Mouse (Mus musculus): Measurements from ENCODE around the gene Leng1. TPM values are rescaled to one million over a fixed set of nuclear protein-coding genes. Genes with fewer than 3 reads are reported as not detected.
"Not testable (repeated sequence)": the region's sequence is repeated elsewhere in the genome, so short reads cannot be mapped to it uniquely, and the experiment has no call there.

The Leng1 gene
- 1 to 10 TPM; 5.6 to 6.9 TPM for total RNA-seq (2021)
- long read RNA-seq, experiment 1, transcript Leng1-201 (4 exons, 2,222 nt) = major isoform, 14 of 16 reads
- long read RNA-seq, experiment 1, partial matches to known transcripts = 0 of 16 reads
- long read RNA-seq, experiment 1, other reads (novel, unspliced or antisense) = 2 of 16 reads
- long read RNA-seq, experiment 2, transcript Leng1-201 (4 exons, 2,222 nt) = major isoform, 12 of 16 reads
- long read RNA-seq, experiment 2, partial matches to known transcripts = 1 of 16 reads
- long read RNA-seq, experiment 2, other reads (novel, unspliced or antisense) = 3 of 16 reads

DNA sequence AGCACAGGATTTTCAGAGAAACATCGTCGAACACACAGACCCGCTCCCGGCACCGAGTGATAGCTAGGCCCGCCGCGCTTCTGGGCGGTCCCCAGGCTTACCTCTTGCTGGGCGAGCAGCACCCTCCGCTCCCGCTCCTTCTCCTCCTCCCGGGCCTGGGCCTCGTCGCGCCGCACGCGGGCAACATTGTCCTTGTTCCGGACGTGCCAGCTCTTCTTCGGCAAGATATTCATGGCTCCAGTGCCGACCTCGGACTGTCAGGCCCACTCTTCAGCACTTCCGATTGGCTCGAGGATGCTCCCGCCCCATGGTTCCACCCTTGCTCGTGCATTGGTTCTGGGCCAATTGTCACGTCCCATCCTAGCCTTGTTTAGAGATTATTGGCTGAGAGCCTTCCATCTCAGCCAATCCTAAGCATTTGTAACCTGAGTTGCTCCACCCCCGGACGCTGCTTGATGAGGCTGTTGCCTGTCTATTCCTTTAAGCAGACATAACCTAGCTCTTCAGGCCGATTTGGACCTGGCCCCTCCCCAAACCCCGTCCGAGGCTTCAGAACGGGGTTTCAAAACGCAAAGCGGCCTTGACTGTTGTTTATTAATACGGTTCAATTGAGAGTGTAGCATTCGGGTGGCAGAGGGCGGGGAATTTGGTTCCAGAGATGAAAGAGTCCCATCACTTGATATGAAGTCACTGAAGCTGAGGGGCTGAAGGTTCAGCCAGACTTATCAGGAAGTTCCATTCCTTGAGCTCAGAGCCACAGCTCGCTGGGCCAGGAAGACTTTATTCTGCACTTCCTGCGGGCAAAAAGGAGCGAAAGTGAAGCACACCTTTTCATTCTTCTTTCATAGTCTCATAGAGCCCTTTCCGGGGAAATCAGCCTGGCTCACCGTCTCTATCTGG, at the start of gene Leng1:
Leng1 (minus strand) TSS at position 626 of the 900 bp plus-strand sequence.
- peak; percentile 92 for DNase-seq

DNA sequence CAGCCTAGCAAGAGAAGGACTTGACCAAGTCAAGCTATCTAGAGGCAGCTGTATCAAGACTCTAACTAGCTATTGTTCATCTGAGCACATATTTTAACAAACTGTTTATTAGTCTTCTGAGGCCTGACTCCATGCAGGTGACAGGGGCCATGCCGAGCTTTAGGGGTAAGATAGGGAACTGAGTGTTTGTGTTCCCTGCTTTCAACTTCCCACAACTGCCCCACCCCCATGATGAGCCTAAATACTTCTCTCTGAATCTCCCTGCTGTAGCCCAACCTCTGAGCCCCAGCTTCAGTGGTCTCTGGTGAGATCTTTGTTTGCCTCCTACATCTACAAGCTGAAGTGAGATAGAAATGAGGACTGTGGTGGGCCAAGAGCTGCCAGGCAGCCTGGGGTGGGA, 49.6 kb upstream of the Leng1 start:
- DNase-seq = no peak

DNA sequence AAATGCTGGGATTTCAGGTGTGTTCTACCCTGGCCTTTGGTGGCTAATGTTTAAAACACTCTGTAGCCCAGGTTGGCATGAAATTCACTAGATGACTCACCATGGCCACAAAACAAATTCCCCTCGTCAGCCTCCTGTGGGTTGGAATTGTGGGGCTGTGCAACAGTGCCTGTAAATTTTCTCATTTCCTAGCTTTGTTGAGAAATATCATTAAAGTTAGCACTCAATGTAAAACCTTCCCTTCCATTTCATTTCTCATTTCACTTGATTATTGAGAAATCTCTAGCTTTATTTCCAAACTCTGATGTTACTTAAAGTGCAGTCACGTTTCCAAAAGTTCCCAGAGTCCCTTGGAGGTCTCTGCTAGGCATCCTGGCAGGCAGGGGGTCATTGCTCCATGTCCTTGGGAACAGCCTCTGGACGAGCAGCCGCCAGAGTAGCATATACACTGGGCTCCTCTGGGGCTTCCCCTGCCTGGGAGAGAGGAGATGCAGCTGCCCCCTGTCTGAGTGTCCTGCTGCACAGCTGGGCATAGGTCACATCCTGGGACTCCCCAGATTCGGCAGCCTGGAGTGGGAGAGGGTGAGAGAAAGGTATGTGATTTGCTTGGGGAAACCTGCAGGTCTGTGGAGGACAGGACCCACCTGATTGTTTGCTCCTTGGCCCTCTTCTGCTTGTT, 46.8 kb upstream of the Leng1 start:
- DNase-seq = no peak

DNA sequence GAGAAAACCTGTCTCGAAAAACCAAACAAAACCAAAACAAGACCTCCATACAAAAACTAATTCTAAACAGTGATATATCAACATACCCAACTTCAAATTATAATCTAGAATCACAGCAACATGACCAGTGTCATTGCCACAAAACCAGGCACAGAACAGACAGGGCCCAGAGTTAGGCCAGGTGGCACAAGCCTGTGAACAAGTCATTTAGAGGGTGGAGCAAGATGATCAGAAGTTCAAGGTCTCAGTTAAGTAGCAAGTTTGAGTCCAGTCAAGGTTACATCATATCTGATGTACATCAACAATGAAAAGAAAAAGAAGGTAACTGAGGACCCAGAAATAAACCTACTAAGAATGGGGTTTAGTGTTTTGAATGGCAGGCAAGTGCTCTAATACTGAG, 43.4 kb upstream of the Leng1 start:
- DNase-seq = no peak

DNA sequence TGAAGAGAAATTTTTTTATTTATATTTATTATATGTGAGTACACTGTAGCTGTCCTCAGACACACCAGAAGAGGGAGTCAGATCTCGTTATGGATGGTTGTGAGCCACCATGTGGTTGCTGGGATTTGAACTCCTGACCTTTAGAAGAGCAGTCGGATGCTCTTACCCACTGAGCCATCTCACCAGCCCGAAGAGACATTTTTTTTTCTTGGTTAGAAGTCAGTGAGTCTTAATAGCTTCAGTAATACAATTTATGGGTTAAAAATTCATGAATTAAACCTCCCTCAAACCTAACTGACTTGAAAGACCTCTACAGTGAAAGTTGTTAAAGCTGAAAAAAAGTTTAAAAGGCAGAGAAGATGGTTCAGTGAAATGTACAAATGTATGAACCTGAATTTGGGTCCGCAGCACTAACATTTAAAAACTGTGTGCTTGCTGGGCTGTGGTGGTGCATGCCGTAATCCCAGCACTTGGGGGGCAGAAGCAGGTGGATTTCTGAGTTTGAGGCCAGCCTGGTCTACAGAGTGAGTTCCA, 42.9 kb upstream of the Leng1 start:
- not testable (repeated sequence) for DNase-seq

DNA sequence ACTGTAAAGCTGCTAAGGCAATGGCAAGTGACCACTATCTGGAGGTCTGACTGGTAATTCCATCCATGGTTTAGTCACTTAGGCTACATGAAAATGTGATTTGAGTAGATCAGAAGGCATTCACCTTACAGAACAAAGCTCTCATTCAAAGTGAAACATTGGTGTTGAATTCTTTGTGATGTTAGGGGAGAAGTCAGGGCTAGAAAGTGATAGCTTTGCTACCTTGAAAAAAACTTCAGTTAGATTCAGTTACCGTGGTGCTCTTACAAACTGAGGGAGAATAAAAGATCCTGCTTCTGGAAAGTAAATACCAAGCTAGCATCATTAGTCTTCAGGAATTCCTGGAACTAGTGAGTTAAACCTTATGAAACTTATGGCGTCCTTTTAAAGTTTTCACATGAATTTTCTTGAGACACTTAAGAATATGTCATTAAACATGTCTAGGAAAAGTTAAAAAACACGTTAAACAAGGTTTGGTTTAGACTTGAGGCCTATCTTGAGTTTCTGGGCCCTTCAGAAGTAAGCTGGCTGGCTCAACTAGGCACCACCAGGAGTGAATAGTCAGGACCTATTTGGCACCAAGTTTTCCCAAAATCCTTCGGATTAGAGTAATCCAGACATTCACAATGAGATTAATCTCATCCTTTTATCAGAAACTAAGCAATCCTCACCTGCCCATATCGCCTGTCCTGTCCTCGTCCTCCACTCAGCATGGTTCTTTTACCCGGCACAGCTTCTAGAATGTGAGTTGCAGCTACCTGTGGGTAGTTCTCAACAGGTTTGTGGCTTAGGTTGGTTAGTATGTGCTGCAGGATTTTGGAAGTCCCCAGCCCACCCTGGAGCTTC, 42.2 kb upstream of the Leng1 start:
- no peak for DNase-seq

DNA sequence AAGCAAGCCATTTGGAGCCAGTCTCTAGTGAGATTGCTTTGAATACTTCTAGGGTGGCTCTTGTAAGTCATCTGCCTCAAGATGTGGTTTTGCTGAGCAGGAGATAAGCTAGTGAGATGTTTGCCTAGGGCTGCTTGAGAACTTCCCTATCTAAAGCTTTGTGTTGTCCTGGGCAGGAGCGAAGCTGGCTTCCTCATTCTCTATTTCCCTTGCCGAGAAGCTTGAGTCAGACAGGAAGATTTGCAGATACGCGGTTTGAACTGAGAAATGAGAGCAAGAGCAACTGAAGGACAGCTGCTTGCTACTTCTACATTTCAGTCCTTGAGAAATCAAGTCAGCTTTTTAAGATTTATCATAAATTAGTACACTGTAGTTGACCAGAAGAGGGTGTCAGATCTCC, 41.4 kb upstream of the Leng1 start:
- DNase-seq = no peak

DNA sequence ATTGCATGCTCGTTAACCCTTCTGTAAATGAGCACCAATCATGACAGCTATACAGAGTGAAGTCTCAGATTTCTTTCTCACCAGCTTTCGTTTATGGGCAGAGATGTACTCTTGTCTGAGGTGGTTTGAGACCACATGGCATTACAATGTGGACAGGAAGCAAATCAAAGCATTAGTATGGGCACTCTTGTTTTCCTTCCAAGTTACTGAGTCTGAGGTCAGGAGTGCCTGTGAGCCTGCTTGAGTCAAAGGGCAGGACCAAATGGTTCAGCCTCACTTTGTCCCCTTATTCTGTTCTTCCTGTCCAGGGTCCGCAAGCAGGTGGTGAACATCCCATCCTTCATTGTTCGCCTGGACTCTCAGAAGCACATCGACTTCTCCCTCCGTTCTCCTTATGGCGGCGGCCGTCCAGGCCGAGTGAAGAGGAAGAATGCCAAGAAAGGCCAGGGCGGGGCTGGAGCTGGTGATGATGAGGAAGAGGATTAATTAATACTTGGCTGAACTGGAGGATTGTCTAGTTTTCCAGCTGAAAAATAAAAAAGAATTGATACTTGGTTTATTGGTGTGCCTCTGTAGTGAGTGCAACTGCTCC, 40.8 kb upstream of the Leng1 start:
- no peak for DNase-seq

DNA sequence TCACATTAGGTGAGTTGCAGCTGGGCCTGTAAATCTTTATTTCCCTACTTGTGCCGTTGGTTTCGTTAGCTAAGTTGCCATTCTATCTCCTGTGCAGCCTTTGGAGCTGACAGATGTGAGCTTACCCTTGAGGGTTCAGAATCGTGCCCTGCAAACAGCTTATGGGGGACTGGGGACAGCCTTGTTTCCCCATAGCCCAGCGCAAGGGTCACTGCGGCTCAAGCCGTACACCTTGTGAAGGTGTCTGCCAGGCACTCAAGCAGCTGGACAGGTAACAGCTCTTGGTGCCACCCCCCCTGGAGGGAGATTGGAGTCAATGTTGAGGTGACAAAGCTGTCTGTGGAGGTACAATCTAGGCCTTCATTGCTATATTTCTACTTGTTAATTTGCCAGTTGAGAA, 40.3 kb upstream of the Leng1 start:
- DNase-seq = no peak

DNA sequence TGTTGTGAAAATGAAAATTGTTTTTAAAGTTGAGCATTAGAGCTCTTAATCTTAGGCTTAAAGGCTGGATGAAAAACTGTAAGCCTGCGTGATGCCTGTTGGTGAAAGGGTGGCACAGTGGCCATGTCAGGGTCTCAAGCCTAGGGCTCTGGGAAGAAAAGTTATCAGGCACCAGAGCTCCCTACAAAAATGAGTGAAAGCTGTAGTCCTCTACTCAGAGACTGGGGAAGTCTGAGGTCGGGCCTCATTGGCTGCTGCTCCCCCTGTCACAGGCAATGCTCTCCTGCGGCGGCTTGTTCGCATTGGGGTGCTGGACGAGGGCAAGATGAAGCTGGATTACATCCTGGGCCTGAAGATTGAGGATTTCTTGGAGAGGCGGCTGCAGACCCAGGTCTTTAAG, 39.8 kb upstream of the Leng1 start:
- not testable (repeated sequence) for DNase-seq

DNA sequence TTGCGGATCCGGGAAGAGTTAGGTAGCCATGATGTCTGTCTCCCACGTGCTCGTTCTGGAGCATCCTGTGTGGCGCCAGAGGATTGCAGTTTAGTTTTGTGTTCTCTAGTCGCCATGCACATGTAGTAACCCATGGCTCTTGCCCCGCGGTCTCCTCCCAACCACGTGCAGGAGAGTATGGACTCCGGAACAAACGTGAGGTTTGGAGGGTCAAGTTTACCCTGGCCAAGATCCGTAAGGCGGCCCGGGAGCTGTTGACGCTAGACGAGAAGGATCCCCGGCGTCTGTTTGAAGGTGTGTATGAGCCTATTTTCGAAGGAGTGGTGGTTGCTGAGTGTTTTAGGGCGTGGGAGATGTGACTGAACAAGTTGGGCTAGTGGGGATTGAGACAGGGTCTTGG, 38.8 kb upstream of the Leng1 start:
- no peak for DNase-seq

DNA sequence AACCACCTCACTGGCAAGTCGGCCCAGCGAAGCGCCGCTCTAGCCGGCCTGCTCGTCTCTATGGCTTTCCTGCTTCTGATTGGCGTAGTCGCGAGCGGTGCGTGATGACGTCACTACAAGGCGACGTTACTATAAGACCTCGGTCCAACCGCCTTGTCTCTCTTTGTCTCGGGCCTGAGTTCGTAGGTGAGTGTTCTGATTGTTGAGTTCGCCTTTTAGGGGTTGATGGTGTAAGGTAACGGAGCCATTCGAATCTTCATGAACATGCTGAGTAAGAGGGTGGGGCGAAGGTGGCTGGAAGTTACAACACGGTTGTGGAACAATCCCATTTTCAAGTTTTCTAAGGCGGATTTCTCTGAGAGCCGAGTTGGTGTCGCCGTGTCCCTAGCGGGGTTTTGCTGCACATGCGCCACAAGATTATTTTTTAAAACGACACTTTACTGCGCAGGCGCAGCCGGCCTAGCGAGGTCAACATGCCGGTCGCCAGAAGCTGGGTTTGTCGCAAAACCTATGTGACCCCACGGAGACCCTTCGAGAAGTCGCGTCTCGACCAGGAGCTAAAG, 38.3 kb upstream of the Leng1 start, which contains the start of gene Rps9:
Rps9 (plus strand) TSS at position 115 of the 563 bp plus-strand sequence.
- peak; percentile 93 for DNase-seq

DNA sequence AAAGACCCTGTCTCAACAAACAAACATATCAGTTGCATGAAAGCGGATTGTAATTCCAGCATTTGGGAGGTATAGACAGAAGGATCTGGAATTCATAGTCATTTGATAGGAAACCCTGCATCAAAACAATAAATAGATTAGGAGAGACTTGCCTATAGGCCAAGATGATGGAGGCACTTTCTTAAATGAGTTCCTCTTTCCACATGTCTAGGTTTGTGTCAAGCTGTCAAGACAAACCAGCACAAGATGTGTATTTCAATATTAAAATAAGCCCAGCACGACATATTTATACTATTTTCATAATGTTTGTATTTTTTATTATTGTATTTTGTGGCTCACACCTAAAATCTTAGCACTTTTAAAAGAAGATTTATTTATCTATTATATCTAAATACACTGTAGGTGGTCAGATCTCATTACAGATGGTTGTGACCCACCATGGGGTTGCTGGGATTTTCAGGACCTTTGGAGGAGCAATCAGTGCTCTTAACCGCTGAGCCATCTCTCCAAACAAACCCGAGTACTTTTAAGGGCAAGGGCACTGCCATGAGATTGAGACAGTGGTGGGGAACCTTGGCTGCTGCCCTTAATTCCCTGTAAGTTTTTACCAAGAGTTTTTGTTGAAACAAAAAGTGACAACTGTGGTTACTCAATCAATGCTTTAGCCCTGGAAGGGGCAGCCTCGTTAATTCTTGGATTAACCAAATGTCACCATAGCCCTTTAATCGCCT, 37.7 kb upstream of the Leng1 start:
- no peak for DNase-seq

DNA sequence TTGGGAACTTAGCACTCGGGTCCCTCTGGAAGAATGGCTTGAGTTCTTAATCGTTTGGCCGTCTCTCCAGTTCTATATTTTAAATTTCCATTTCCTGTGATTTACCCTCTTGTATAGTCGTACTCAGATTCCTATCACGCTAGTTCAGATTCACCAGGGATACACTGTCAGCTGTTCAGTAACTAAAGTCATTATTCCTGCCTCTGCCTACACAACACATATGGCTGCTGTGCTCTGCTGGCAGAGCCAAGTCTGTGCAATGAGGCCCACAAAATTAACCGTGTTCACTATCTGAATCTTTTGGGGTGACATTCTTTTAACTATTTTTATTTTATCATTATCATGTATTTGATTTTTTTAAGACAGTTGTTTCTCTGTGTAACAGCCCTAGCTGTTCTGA, 32.8 kb upstream of the Leng1 start:
- DNase-seq = no peak

DNA sequence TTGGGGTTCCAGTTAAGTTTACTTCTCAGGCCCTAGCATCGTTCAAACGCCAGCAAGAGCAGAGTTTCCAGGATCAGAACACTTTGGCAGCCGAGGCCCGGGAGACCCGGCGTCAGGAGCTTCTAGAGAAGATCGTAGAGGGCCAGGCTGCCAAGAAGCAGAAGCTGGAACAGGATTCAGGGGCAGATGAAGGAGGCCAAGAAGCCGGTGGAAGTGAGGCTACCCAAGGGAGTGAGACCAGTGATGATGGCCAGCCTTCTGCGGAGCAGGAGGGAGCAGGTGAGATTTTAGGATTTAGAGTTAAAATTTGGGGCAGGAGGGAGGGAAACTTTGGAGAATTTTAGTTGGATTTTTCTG, 29.3 kb upstream of the Leng1 start:
- peak; percentile 23 for DNase-seq

DNA sequence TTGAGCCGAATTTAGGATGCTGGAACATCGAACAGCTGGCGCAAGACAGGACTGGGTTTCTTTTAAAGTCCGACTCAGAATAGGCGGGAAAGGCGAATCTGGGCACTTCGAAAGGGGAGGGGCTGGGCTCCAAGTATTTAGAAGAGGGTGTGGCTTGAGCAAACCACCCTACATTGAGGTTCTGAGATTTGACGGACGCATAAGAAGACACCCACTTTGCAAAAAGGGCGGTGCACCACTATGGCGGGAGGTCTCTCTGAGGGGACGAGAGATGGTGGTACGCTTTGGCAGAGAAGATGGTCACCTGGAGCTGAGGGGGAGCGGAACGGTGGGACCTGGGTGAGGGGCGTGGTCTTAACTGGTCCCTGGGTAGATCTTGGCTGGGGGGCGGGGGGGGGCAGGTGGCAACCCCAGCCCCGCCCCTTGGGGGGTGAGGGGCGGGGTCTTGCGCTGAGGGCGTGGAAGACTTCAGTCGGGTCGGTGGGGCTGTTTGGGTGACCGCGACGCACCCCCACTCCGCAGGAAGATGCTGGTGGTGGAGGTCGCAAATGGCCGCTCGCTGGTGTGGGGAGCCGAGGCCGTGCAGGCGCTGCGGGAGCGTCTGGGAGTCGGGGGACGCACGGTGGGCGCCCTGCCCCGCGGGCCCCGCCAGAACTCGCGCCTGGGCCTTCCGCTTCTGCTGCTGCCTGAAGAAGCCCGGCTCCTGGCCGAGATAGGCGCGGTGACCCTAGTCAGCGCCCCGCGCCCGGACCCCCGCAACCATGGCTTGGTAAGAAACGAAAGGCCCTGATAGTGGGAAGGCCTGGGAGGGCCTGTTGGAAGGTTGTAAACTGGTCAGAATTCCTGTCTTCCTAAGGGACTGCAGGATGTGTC, 28.7 kb upstream of the Leng1 start:
- peak; percentile 60 for DNase-seq

DNA sequence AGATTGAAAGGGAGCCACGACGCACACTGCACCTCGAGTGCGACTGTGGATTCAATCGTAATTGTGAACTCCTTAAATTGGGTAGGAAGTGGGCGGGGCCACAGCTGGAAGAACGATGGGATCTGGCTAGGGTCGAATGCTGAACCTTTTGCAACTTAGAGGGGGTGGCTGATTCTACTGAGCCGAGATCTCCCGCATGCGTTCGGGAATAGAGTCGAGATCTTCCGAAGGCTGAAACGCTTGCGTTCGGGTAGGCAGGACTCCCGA, 28.1 kb upstream of the Leng1 start:
- no peak for DNase-seq

DNA sequence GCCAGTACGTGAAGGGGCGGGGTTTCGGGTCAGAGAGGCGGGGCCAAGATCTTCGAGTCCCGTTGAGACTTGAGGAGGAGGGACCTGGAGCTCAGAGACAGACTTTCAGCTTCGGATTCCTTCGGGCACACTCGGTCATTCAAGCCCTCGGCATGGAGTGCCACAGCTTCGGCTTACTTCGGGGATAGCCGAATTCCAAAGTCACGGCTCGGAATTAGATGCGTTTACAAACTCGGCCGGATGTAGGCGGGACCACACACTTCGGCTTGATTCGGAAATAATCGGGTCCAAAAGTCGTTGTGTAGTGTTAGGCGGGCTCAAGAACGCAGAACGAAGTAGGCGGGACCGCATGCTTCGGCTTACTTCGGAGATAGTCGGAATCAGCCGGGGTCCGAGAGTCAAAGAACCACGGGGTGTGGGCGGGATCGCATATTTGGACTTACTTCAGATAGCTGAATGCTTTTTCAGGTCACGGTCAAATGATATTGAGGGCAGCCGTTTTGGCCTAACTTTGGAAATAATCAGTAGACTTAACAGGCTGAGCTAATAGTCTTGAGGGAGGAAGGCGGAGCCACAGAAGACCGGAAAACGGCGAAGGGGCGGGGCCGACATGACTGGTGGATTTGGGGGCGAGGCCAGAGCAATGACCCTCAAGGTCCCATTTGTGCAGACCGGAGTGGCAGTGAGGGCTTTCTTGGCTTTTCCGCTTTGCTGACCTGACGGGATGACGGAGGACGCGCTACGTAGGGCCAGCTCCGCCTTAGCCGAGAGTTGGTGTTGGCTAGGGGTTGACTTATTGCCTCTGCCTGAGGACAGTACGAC, 27.6 kb upstream of the Leng1 start, which contains the start of gene Mboat7:
Mboat7 (minus strand) TSS at position 537 of the 822 bp plus-strand sequence.
- peak; percentile 92 for DNase-seq
